Mouse (Mus musculus): Measurements from ENCODE around the gene Naglu.

The Naglu gene

GRCm38 (mm10) chr11:101083083-101083697 lies 13.4 kb downstream of the Naglu start:
- DNase-seq (ENCODE audit: low read depth, low spot score), result no peak

GRCm38 (mm10) chr11:101084246-101084645 lies 14.4 kb downstream of the Naglu start:
- no peak for DNase-seq (ENCODE audit: low read depth, low spot score)

DNA sequence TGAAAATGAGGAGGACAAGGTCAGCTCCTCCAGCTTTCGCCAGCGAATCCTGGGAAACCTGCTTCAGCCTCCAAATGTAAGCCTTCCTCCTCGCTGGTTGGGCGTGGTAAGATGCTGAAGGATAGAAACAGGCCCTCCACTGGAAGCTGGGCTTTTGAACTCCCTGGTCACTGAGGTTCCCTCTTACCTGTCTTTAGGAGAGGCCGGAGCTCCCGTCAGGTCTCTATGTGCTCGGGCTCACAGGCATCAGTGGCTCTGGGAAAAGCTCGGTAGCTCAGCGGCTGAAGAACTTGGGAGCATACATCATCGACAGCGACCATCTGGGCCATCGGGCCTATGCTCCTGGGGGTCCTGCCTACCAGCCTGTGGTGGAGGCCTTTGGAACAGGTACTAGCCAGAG lies 15.0 kb downstream of the Naglu start:
- DNase-seq (ENCODE audit: low read depth, low spot score), result no peak

GRCm38 (mm10) chr11:101085617-101086322 lies 16.0 kb downstream of the Naglu start:
- DNase-seq (ENCODE audit: low read depth, low spot score), result no peak

DNA sequence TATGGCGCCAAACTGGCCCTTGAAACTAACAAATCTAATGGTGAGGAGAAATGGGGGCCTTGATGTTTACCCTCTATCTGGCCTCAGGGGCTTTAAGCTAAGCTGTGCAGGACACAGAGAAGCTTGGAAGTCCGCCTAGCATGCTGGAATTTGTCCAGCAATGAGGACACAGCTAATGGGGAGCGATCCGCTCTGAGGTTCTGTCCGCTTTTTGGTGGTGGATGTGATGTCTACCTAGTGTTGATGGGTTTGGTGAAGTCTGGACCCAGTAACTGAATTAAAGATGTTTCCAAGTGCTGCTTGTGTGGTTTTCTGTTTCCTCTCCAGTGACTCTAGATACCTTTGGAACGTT lies 16.5 kb downstream of the Naglu start:
- DNase-seq (ENCODE audit: low read depth, low spot score), result no peak

DNA sequence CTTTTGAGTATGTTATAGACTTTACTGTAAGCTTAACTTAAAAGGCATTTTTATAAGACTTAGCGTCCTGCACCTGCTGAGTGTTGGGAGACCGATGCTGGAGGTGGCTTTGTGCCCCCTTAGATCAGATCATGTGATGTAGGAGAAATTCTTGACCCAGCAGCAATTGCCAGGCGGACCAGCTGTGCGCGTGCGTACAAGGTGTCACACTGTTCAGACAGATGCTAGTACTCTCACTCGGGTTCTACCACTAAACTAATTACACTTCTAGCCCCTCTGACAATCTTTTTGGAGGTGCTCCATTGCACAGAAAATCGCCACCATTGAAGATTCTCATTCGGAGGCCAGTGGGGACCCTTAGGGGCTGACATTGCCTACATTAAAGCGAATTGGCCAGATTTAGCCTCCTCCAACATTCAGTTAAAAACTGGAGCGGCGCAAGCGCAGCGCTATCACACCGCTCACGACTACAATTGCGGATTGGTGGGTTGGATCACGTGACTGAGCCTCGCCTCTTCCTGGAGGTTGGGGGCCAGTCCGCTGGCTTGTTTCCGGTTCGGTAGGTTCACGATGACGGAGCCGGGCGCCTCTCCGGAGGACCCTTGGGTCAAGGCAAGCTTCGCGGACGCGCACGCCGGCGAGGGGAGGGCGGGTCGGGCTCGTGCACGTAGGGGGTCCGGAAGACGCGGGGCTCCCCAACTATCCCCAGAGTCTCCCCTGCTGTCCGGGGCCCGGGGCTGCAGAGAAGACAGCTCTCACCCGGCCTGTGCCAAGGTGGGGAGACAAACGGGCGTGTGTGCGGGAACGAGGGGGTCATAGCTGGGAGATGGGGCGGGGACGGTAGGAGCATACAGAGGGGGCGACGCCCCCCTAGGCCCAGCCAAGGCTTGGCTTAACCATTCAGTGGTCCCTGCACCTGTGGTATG lies 17.2 kb downstream of the Naglu start, which contains the start of gene Mlx:
Gene Mlx (plus strand): TSS at position 522 of the 926 bp plus-strand sequence.
- DNase-seq (ENCODE audit: low read depth, low spot score), result peak; percentile 95

GRCm38 (mm10) chr11:101087682-101088055 lies 17.9 kb downstream of the Naglu start:
- DNase-seq (ENCODE audit: low read depth, low spot score), result no peak

- DNase-seq (ENCODE audit: low read depth, low spot score), result no peak
Measured at GRCm38 (mm10) chr11:101089931-101090330, 20.1 kb downstream of the Naglu start.

DNA sequence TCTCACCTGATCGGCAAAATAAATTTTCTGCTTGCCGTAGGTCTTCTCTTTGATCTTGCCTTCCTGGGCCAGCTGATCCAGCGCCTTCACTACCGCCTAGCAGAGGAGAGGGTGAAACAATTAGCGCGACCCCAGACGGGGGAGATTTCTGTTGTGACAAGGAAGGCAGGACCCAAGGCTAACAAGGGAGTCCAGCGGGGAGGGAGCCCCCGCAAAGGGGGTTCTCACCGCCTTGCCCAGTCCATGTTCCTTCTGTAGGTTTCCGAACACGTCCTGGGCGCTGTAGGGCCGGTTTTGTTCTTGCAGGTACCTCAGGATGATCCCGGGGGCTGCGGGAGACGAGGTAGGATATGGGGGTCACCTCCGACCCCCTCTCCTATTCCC lies 25.1 kb downstream of the Naglu start:
- DNase-seq (ENCODE audit: low read depth, low spot score), result no peak

DNA sequence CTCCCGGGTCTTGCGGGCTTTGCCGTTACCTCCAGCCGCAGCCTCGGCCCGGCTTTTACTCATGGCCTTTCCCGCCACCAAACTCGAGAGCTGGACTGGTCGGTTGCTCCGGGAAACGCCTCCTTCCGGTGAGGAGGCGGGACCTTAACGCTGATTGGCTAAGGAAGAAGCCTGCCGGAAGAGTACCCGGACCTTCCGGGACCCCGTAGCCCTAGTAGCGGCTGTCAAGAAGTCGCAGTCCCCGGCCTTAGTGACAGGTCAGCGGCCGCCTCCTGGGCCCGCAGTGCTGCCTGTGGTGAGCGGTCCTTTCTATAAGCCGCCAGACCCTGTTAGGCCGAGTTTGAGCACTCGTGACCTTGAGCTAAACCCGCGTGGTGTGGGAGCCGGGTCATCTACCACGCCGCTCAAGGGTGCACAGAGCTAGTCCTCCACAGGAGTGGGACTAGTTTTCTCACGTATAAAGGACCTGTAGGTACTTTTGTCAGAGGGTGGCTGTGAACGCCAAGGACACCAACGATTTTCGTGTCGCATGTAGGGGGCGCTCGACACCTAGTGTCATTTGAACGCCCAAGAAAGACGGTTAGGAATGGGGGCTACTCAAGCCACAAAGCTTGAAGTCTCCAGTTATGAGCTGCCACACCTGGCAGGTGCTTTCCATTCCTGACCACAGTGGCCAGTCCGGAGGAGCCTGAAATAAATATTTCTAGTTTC lies 25.7 kb downstream of the Naglu start, which contains the start of gene Psmc3ip:
Gene Psmc3ip (minus strand): TSS at position 123 of the 711 bp plus-strand sequence.
- peak; percentile 97 for DNase-seq (ENCODE audit: low read depth, low spot score)

GRCm38 (mm10) chr11:101098231-101098630 lies 28.4 kb downstream of the Naglu start:
- no peak for DNase-seq (ENCODE audit: low read depth, low spot score)

DNA sequence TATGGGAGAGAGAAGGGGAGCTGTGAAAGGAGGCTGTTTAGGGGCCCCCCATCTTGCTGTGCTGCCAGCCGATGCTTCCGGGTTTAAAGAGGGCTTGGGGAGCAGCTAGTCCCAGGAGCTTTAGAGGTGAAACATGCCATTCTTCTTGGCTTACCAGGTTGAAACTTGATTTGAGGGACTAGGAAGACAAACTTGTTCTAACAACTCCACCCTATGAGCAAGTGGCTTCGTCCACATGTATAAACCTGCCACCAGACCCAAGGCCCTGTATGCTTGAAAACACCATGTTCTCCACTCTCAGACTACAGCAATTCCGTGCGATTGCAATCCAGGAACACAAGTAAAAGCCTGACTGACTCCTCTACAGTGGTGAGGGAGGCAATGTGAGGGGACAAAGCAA lies 33.2 kb downstream of the Naglu start:
- DNase-seq (ENCODE audit: low read depth, low spot score), result no peak

DNA sequence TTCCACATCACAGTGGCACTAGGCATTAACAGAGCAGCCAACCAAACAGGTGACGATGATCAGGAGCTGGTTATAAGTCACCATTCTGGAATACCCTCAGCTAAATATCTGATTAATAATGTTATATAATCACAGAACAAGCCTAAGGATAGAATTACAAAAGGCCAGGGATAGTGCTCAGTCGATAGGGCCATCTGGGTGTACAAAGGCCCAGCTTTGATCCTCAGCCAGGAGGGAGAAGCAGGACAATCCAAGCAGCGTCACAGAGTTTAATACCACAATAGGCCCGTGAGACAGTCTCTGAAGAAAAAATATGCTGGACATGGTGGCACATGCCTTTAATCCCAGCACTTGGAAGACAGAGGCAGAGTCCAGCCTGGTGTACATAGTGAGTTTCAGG lies 39.5 kb downstream of the Naglu start:
- no peak for DNase-seq (ENCODE audit: low read depth, low spot score)

GRCm38 (mm10) chr11:101110708-101111107 lies 40.9 kb downstream of the Naglu start:
- DNase-seq (ENCODE audit: low read depth, low spot score), result no peak

DNA sequence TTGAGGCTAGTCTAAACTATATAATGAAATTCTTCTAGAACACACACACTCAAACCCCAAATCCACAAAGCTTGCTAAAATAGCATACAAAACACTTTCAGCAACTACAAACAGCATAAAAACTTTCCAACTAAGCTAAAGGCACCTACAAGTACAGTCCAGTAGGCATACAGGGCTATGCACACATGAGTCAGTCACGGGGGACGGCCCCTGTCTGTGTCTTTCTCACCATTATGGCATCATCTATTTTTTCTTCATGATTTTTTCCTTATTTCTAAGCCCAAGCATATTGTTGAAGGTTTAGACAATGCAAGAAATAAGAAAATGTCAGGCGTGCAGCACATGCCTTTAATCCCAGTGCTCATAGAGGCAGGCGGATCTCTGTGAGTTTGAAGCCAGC lies 41.4 kb downstream of the Naglu start:
- DNase-seq (ENCODE audit: low read depth, low spot score), result no peak

DNA sequence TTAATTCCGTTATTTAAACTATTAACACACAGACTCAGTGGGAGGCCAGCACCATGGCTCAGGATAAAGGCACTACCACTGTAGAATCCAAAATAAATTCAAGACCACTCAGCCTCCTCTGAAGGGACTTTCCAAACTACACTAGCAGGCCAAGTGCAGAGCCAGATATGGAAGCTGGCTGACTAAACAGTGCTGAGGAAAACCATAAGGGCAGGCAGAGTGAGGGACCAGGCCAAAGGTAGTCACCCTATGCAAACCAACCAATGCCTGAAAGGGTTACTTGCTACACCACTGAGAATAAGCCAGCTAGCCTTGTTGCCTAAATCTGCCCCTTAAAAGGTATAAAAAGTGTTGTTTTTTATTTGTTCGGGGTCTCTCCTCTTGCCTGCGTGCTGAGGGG lies 42.4 kb downstream of the Naglu start:
- DNase-seq (ENCODE audit: low read depth, low spot score), result no peak

- DNase-seq (ENCODE audit: low read depth, low spot score), result no peak
Measured at GRCm38 (mm10) chr11:101115564-101115963, 45.8 kb downstream of the Naglu start.

- no peak for DNase-seq (ENCODE audit: low read depth, low spot score)
Measured at GRCm38 (mm10) chr11:101118105-101118504, 48.3 kb downstream of the Naglu start.

DNA sequence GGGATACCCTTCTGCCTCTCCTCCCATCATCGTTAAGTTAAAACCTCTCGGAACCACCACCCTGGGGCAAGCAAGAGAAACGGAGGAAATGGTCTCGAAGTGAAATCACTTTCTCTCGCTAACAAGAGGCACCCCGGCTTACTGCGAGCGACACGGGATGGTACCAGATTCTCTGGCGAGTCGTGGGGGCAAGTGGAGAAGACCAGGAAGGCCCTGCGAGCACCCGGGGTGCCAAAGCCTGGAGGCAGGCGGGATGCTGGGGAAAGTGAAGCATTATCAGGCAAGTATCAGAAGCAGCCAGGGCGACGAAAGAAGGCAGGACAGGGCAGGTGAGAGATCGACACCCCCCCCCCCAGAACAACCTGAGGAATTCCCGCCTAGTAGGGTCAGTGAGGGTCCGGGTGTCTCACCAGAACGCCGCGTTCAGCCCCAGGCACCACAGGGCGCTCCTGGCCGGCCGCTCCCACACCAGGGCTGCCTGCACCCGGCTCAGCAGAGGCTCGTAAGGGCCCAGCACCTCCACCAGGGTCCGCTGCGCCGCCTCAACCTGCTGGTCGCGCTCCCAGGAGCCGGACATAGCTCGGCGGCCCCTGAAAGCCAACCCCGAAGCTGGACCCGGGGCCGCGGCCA lies 49.4 kb downstream of the Naglu start:
- DNase-seq (ENCODE audit: low read depth, low spot score), result peak; percentile 51

DNA sequence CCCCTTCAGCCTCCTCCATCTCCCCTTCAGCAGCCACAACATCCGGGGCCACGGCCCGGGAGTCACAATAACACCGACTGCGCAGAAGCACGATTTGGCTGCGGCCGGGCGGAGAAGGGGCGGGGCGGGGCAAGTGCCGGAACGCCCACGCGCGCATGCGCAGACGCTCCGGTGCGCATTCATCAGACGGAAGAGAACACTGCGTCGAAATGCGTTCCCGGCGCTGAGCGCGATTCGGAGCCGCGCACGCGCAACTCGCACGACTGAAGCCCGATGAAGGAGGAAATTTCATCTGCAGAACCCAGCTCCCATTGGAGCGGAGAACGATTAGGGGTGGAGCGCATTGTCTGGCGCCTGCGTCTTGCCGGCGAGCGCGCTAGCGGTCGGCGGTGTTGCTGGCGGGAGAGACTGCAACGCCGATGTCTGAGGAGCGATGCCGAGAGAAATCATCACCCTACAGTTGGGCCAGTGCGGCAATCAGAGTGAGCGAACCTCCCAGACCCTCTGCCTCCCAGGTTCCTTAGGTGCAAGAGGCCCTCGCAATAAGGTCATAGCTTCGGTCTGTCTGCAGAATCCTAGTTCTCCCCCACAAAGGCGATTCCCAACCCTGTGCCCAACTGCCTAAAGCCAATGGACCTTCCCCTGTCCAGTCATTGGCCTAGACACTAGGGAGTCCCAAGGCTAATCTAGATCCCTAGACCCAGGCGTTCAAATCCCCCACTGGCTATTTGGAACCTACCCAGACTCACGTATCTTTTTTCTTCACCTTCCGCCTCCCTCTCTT lies 50.1 kb downstream of the Naglu start, which contains the start of the genes Retreg3 and Tubg1:
Gene Retreg3 (minus strand): TSS at position 133 of the 784 bp plus-strand sequence.
Gene Tubg1 (plus strand): TSS at position 178 of the 784 bp plus-strand sequence.
- DNase-seq (ENCODE audit: low read depth, low spot score), result peak; percentile 100

Data from ZHBTc4 (cell line).